Mouse (Mus musculus): ENCODE measurements around the gene Supv3l1.
"Not testable (repeated sequence)": the region's sequence is repeated elsewhere in the genome, so short reads cannot be mapped to it uniquely, and the experiment has no call there.

Supv3l1 gene

DNA sequence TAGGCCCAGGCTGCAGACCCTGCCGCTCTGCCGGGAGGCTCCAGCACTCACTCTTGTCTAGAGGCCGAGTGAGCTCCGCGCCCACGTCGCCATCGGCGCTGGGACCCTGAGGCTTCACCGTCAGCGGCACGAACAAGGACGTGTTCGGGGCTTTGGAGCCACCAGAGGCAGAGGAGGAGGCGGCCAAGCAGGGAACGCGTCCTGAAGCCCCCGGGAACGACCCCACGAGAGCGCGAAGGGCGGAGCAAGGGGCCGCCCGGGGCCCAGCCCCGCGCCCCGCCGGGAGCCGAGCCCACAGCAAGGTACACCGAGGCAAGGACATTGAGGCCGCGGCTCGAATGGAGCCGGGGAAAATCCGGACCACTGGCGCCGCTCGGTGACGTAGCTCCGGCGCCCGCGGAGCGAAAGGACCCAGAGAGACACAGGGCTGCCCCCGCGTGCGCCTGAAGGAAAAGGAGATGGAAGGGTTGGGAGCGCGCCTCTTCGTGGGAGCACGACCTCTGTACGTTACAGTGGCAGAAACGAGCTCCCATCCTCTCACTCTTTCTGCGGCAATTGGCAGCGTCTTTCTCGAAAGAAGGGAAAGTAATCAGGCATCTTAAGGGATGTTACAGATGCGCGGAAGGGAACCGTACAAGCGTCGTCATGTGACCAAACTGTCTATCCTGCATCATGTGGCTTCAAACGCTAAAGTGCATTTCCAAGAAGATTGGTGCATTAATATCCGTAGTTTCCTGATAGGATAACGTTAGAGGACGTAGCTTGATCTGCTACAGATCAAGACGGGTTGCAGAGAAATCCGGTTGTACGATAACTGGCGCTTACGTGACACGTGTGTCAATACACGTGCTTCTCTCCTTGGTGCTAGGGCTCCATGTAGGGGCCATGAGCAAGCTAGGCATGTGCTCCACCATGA is at the start of gene Supv3l1, which contains the start of gene 4930507D05Rik:
Gene Supv3l1, minus strand, starts transcription at position 375 of the 916 bp plus-strand sequence.
Gene 4930507D05Rik, plus strand, starts transcription at position 126 of the 916 bp plus-strand sequence.
- DNase-seq (ENCODE audit: low spot score), result peak; percentile 90

DNA sequence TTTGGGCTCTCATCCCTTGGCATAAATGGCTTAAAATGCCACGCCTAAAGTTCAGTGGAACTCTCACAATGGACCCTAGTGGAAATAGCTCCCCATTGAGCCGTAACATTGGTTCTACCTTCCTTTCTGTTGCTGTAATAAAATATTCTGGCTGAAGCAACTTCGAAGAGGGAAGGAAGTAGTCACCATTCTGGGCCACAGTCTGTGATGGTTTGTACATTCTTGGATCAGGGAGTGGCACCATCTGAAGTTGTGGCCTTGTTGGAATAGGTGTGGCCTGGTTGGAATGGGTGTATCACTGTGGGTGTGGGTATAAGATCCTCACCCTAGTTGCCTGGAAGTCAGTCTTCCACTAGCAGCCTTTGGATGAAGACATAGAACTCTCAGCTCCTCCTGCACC is 42.1 kb upstream of the Supv3l1 start:
- DNase-seq (ENCODE audit: low spot score), result not testable (repeated sequence)

DNA sequence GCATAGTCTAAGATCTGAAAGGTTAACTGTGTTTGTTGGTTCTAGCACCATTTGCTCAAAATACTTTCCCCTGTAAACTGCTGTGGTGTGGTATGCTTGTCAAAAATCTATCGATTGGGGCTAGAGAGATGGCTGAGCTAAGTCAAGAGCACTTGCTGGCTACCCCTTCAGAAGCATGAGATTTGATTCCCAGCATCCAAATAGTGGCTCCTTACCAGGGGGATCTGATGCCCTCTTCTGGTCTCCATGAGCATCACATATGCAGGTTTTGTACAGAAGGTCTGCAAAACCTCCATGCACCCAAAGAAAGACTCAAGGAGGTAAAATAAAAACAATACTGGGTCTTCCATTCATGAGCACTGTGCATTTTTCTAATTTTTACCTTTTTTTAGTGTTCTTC is 38.7 kb upstream of the Supv3l1 start:
- peak; percentile 75 for DNase-seq (ENCODE audit: low spot score)

DNA sequence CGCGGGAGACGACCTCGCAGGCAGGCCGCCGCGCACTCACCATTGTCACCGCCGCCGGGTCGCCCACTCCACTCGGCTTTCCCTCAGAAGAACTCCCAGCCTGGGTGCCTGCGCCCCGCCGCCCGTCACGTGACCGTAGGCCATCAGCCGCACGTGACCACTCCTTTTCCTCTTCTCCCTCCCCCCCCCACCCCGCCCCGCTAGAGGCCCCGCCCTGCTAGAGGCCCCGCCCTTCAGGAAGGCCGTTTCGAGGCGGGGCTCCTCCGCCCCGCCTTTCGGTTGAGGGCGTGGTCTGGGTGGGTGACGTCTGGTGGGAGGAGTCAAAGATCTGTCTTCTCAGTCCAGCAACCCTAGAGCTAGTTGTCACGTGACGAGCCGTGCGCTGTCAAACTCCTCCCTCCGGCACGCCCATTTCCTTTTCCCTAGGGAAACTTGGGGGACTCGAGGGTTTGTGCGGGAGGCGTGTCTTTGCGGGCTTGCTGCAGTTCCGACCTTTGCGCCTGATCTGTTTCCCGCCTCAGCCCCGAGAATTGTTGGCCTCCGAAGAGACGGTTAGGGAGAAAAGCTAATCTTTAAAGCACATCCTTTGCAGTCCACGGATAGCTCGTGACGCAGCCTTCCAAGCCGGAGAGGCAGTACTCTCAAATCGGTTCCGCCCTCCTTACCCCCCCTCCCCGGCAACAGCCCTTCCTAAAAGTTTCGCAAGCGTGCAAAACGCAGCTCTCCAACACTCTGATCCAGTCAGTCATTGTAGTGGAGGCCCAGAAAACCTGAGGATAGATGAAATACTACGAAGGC is 37.3 kb upstream of the Supv3l1 start, which contains the start of gene Vps26a:
Gene Vps26a, minus strand, starts transcription at position 188 of the 798 bp plus-strand sequence.
- peak; percentile 99 for DNase-seq (ENCODE audit: low spot score)

DNA sequence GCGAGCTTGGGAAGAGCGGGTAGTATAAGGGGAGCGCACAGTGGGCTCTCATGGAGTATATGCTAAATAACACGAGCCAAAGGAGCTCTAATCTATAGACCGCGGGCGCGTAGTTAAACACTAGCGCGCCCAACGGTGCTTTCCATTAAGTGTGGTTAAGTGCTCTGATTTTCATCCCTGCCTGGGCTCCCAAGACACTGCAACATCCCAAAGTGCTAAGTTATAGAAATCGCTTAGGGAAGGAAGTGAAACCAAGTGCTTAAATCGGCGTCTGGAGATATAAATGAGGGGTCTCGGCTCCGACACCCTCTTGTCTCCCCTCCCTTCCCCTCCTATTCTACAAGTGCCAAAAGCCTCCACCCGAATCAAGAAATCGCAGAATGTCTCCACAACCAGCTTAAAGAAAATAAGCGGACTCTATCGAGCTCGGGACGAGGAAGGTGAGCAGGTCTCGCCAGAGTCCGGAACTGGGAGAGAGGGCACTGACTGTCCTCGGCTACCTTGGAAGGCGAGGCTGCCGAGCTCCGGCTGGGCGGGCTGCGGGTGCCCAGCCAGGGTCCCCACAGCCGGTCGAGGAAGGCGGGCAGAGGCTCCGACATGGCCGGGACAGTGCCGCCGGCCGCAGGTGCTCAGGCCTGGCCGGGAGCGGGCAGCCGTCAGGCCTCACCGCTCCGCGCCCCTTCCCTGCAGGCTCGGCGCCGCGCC is 36.5 kb upstream of the Supv3l1 start:
- peak; percentile 73 for DNase-seq (ENCODE audit: low spot score)

DNA sequence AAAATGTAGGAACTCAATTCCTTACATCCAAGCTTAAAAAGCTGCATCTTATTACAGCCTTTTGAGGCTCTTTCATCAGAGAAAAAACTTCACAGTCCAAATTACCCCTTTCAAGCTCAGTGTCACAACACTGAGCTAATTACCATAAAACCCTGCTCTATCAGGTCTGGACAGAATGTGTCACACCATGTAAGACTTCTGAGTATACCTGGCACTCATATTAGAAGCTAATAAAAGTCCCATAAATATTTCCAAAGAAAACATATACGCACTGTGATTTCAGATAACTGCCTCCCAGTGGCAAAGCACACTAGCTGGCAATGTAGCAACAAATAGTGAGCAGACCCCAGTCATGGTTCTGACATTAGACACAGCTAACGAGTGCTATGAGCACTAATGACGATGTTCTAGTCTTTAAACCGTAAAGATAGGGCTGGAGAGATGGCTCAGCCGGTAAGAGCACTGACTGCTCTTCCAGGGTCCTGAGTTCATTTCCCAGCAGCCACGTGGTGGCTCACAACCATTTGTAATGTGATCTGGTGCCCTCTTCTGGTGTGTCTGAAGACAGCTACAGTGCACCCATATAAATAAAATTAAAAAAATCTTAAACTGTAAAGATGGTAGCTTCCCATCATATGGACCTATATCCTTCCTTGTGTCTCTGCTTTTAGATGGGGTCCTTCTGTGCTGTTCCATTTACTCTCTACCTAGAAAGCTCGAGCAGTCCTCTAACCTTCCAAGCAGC is 31.7 kb upstream of the Supv3l1 start:
- no peak for DNase-seq (ENCODE audit: low spot score)

DNA sequence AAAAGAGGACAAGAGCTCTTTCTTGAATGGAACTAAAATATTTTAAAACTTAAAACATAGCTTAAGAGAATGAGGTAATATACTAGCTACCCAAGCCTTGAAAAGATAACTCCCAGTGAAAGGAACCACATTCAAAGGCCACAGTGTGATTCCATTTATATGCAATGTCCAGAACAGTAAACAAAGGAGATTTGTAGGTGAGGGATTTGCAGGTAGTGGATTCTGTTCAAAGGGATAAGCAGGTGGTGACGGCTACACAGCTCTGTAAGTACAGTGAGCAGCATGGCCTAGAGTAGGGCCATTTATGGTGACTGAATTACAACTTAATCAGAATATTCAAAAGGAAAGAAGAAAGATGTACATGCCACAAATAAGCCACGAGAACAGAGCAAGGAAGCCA is 27.4 kb upstream of the Supv3l1 start:
- DNase-seq (ENCODE audit: low spot score), result no peak

DNA sequence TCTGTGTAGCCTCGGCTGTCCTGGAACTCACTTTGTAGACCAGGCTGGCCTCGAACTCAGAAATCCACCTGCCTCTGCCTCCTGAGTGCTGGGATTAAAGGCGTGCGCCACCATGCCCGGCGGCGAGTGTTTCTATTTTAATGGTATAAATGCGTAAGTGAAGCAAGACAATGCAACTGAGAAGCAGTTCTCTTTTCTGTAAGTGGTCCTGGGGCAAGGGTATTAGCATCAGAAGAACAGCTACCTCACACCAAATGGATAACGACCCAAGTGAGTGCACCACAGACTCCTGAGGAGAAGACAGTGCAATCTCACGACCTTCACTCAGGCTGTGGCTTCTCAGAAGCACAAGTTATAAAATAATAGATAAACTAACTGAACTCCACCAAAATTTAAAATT is 25.4 kb upstream of the Supv3l1 start:
- no peak for DNase-seq (ENCODE audit: low spot score)

DNA sequence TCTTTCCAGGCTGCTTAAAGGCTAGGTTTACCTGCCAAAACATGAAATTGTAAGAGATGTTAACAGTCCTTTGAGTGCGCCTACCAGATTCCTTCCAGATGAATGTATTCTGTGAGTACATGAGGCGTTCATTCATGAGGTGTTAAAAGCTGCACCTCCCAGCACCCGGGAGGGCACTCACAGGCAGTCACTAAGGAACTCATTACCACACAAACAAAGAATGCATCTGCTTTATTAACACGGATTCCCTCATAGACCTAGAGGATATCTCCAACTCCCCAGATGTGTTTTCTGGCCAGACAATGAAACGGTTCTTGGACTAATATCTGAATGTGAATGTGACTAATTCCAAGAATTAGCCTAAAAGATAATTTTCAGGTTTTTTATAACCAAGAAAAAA is 21.6 kb upstream of the Supv3l1 start:
- DNase-seq (ENCODE audit: low spot score), result no peak

DNA sequence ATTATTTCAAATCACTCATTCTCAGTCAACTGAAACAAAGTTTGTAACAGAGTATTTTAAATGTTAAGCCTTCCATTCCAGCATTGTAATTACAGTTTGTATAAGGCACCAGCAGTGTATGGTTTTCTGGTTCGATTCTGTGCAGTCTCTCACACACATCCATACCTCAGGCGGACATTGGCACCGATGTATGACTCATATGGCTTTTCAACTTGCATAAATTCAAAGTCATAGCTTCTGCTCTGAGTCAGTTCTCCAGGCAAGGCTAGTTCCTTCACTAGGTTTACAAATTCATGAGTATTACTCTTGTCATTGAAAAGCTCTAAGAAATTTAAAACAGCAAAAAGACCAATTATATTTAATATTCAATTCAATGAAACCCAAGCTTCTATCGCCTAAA is 20.2 kb upstream of the Supv3l1 start:
- DNase-seq (ENCODE audit: low spot score), result no peak

DNA sequence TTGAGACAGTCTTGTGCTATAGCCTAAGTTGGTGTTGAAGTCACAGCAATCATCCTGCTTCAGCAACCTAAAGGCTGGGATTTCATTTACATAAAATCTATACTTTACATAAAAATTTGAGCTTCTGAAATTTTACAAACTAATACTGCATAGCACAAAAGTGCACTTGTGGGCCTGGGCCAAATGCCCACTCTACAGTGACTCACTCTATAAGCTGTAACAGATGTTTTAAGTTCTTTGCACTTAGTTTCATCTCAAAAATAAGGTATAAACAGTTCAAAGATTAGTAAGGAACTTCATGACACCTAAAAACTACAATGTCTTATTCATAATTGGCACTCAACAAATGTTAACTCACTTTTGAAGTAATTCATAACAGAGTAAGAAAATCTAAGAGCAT is 11.8 kb upstream of the Supv3l1 start:
- no peak for DNase-seq (ENCODE audit: low spot score)

DNA sequence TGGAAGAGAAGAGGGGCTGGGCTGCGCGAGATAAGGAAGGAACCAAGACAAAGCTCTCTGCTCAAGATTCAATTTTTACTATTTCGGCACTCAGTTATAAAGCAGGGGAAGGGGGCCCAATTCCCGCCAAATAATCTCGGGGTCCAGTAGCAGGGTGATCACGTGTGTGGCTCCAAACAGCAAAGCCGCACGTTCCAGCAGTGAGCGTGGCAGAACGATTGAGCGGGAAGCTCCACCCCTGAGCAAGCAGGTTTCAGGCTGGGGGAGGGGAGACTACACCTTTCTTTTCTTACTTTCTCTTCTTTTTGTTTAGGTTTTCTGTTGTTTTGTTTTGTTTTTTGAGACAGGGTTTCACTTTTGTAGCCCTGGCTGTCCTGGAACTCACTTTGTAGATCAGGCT is 2.5 kb upstream of the Supv3l1 start:
- DNase-seq (ENCODE audit: low spot score), result not testable (repeated sequence)

DNA sequence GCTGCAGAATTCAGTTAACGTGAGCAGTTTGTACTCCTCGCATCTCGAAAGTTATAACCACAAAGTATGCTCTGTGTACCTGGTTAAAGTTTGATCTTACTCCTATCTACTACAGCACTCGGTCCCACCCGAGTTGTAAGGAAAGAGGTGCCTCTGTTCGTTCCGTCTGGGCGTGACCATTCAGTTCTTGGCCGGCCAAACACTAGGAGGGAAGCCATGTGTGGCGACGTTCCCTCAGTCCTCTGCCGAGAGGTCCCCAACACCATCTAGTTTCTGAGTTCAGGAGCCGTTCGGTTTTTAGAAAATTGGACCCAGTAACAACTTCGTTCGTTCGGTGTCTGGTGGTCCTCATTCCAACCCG is 722 bp upstream of the Supv3l1 start:
- DNase-seq (ENCODE audit: low spot score), result no peak

DNA sequence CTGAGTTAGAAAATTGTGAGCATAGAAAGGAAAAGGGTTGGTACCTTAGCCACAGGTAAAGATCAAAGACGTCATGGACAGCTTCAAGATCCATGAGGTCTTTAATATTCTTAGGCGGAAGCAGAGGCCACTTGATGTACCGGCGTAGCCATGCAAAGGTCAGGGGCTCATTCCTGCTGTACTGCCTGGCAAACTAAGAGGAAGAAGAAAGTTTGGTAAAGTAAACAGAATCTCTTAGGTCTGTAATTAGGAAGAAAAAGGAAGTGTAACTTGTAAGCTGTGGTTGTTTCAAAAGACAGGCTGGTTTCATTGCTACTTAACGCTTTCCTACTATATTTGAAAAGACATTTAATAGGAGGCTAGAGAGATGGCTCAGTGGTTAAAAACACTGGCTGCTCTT is 19.1 kb downstream of the Supv3l1 start:
- DNase-seq (ENCODE audit: low spot score), result no peak

DNA sequence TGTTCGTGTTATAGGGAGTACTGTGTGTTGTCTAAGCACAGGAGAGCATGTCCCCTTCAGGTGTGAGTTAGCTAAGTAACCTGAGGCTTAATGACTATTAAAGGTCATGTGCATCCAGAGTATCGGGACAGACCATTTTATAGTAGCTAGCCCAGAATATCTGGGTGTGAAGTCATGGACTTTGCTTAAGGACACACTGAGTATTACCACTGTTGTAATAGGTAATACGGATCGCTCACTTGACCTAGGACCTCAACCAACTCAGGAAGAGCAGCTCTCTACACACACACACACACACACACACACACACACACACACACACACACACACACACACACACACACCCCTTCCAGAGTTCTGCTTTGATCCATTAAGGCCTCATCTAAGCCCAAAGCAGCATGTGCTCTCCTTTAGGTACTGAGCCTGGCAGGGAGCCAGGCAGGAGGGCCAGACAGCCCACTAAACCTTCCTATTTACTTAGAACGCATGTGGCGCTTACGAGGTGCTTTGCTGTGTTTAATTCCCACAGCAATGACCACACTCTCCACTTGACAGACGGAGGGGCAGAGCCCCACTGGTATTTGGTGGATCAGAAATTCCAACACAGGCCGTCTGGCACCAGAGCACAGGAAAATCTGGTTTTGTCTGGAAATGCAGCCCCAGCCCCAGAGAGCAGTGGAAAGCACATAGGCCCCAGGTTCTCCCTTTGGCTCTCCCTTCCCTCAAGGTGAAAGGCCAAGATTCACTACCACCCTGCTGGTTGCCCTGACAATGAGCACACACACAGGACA is 24.3 kb downstream of the Supv3l1 start:
- DNase-seq (ENCODE audit: low spot score), result peak; percentile 7

DNA sequence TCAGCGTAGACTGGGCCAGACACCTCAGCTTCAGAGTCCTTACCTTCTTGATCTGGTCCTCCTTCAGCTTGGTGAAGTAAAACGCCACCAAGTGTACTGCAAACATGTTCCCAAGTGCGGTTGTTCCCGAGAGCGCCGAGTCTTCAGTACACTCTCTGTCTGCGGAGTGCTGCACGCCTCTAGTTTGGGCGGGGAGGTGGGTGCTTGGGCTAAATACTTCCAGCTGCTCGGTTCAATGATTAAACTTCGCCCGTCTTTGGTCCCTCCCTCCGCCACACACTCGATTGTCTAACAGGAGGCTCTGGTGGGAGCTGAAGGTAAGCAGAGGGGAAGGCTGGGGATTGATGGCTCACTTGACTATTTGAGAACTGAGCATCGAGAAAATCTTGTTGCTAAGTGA is 27.3 kb downstream of the Supv3l1 start, which contains the start of gene Hkdc1:
Gene Hkdc1, minus strand, starts transcription at position 237 of the 400 bp plus-strand sequence.
- DNase-seq (ENCODE audit: low spot score), result no peak

DNA sequence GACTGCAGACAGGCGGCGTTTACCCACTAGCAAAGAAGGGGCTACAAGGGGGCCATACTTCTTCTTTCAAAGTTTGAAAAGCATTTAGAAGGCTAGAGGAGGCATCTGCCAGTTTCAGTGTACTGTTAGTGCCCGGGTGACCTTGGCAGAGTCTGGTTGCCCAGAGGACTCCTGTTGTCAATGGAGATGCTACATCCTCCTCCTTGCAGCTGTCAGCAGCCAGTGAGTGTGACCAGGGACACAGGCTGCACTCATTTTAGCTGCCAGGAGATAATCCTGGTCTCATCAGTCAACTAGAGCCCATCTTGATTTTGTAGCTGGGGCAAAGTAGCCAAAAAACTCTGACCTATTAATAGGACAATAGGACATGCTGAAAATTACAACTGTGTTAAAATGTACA is 28.4 kb downstream of the Supv3l1 start:
- DNase-seq (ENCODE audit: low spot score), result no peak

DNA sequence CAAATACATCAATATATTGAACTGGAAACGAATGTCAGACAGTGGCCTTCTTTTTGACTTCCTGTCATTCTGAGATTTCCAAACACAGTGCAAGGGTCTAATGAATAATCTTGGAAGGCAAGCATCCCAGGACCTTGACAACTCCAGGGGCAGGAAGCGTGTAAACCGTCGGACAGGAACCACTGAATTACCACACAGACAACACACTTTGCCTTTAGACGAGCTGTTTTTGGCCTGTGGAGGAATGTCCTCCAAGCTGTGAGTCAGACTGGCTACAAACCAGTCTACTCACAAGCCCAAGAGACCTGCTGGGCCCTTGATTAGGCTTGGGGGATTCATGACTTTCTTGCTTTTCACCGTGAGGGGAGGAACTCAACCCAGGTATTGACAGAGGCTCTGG is 29.1 kb downstream of the Supv3l1 start:
- no peak for DNase-seq (ENCODE audit: low spot score)

DNA sequence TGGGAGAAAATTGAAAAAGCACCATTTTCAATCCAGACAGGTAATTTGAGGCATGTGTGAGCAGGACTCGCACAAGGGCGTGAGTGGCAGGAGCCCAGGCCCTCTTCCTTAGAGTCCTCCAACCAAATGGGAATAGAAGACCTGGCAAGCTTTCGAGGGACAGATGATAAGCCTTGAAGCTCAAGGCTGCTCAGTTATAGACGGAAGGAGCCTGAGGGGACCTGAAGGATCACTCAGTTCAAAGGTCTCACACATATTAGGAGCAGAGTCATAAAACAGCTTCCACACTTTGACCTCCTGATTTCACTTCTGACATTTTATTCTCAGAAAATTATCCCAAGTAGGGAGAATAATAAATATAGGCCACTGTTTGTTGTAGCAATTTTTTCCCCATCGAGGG is 30.1 kb downstream of the Supv3l1 start:
- no peak for DNase-seq (ENCODE audit: low spot score)

DNA sequence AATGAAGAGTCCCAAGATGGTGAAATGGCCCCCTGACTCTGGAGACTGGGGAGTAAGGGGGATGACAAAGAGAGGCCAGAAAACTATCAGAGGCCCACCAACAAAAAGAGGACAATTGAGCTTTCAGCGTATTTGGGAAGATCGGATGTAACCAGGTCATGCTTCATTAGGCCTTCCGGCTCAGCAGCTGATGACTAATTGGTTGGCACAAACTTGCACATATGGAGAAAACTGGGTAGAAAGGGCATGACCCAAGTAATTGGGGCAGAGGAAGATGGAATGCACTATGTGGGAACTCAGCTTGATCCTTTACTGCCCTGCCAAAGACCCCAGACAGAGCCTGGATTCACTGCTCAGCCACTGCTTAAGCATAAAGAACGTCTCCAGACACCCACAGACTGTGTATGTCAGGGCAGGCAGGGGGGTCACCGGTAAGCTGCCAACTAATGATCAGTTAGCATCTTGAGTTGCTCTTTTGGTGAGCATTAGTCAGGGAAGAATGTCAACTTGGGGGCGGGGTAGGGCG is 30.6 kb downstream of the Supv3l1 start:
- DNase-seq (ENCODE audit: low spot score), result peak; percentile 60

DNA sequence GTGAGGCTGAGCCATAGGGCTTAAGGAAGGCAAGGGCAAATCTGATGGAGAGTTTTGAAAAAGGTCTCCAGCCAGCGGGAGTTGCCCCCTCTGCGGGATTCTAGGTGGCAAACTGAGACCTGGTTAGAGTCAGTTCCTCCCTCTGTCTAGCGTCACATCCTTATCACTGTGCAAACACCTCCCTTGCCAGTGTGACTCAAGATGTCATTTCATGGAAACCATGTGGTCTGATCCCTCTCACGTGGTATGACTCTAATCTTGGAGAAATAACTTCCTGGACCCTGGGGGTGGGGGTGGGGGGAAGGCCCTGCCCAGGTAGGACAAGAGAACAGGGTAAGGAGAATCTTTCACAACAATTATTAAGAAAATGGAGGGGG is 35.9 kb downstream of the Supv3l1 start:
- DNase-seq (ENCODE audit: low spot score), result no peak

All from adipocyte (in vitro differentiated cells).